9 mouse cellular contexts compared by ENCODE assay signal in the genomic region with DNA sequence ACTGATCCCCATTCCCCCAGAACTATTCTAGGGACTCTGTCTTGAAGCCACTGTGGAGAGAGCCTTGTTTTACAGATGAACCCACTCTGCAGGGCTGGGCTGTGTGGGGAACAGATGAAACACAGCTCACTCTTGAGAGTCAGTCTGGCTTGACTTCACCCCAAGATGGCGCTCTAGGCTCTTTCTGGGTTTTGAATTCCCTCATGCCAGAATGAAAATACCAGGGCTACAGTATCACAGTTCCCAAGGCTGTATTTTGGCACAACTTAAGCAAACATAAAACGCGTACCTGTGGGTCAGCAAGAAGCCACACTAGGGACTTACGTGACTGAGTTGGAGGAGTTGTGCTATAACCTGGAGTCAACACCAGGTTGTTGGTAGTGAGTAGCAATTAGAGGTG. TPM values are rescaled to one million over a fixed set of nuclear protein-coding genes. Genes with fewer than 3 reads are reported as not detected.
DNase-seq lines count a peak whose midpoint lies in the region; ATAC-seq lines count a peak whose summit lies in the region.
"Had no signal": no experiment of that assay in that cellular context is flagged by ENCODE, and none has a peak within 500 bp of the region (broad histone marks: within the 10 kb centered on the region; RNA-seq: fewer than 3 reads in every experiment).

No protein-coding gene starts in this region.

- H3K36me3 ChIP-seq in heart, embryonic 10.5 days = no peaks in the 10 kb centered on the region
- H3K36me3 ChIP-seq in kidney, embryonic 16.5 days (ENCODE audit: insufficient read depth, low read length) = no peaks in the 10 kb centered on the region
- no peaks in the 10 kb centered on the region for H3K36me3 ChIP-seq in liver, embryonic 13.5 days
- H3K36me3 ChIP-seq: heart, embryonic 13.5 days had no signal

- WGBS in heart, embryonic 10.5 days = 51% methylated on average over 4 of the region's 4 CpGs
- WGBS in kidney, embryonic 16.5 days = 30% methylated on average over 4 of the region's 4 CpGs
- 64% methylated on average over 4 of the region's 4 CpGs for WGBS in liver, embryonic 13.5 days (ENCODE audit: insufficient replicate concordance)

- no peak overlapping the region for H3K4me3 ChIP-seq in heart, embryonic 10.5 days
- H3K4me3 ChIP-seq in kidney, embryonic 16.5 days (ENCODE audit: low read length) = no peak overlapping the region
- no peak overlapping the region for H3K4me3 ChIP-seq in liver, embryonic 13.5 days (replicated peaks)
- H3K4me3 ChIP-seq: heart, embryonic 13.5 days had no signal

- ATAC-seq in CD4-positive, CD25-positive, alpha-beta regulatory T cell, adult 4 months = peak; percentile 67
- ATAC-seq in kidney, embryonic 16.5 days (ENCODE audit: low FRiP score, low TSS enrichment) = peak; percentile 37; the same call in 1 of the 2 replicates
- 0 out of 2 replicates have a peak, but pooled peaks have one; percentile 21 for ATAC-seq in liver, embryonic 13.5 days (ENCODE audit: low read depth)

- H3K4me1 ChIP-seq in heart, embryonic 10.5 days = peaks cover 5% of the 10 kb centered on the region; the same call in 1 of the 2 replicates
- 0 out of 2 replicates have a peak, but pooled peaks cover 3% of the 10 kb centered on the region for H3K4me1 ChIP-seq in kidney, embryonic 16.5 days (ENCODE audit: insufficient read depth, low read length)
- 0 out of 2 replicates have a peak, but pooled peaks cover 8% of the 10 kb centered on the region for H3K4me1 ChIP-seq in liver, embryonic 13.5 days (replicated peaks)

- no peaks in the 10 kb centered on the region; the same call in 1 of the 2 replicates for H3K27me3 ChIP-seq in heart, embryonic 10.5 days (ENCODE audit: insufficient read depth, poor library complexity, severe bottlenecking)
- no peaks in the 10 kb centered on the region for H3K27me3 ChIP-seq in kidney, embryonic 16.5 days (ENCODE audit: insufficient read depth, low read length)
- H3K27me3 ChIP-seq in liver, embryonic 13.5 days = no peaks in the 10 kb centered on the region

- no peak overlapping the region for H3K9ac ChIP-seq in kidney, embryonic 16.5 days (replicated peaks; ENCODE audit: low read length)
- H3K9ac ChIP-seq in liver, embryonic 13.5 days = no peak overlapping the region
- H3K9ac ChIP-seq: heart, embryonic 13.5 days had no signal

- peak; percentile 92 for DNase-seq in heart, adult 11 months
- no peak for DNase-seq in heart, embryonic 10.5 days (ENCODE audit: low spot score)
- peak; percentile 84 to 85 for DNase-seq in cerebellum, adult 18-20 months
- peak; percentile 81 to 88 for DNase-seq in frontal cortex, postnatal 36 days (ENCODE audit: low spot score in 2 of 2)
- DNase-seq in liver, embryonic 13.5 days = no peak
- peak; percentile 85 for DNase-seq in right cerebral cortex, adult 2 months (ENCODE audit: low spot score in 2 of 2)

- no peak overlapping the region for H3K4me2 ChIP-seq in kidney, embryonic 16.5 days (replicated peaks; ENCODE audit: low read depth, low read length)
- H3K4me2 ChIP-seq in liver, embryonic 13.5 days = no peak overlapping the region
- H3K4me2 ChIP-seq: heart, embryonic 13.5 days had no signal

- H3K27ac ChIP-seq in heart, embryonic 10.5 days = no peak overlapping the region
- no peak overlapping the region for H3K27ac ChIP-seq in kidney, embryonic 16.5 days (ENCODE audit: low read length)
- H3K27ac ChIP-seq in liver, embryonic 13.5 days = no peak overlapping the region
- H3K27ac ChIP-seq: heart, embryonic 13.5 days had no signal

- H3K9me3 ChIP-seq in heart, embryonic 10.5 days = no peaks in the 10 kb centered on the region
- H3K9me3 ChIP-seq in kidney, embryonic 16.5 days (ENCODE audit: low read length) = no peaks in the 10 kb centered on the region
- no peaks in the 10 kb centered on the region for H3K9me3 ChIP-seq in liver, embryonic 13.5 days (replicated peaks)
- H3K9me3 ChIP-seq: heart, embryonic 13.5 days had no signal

RNA-seq across cellular contexts. Expression of gene Khk, which starts 8.9 kb away (rescaled TPM):
- 10.5 and 14.5 TPM in 2 replicates for polyA plus RNA-seq in heart, embryonic 10.5 days (2016; fragmentation: Nextera tagmentation; extraction: Ambion mirVana)
- 10 to 100 TPM; 20.3 to 26.3 TPM for polyA plus RNA-seq in CD4-positive, CD25-positive, alpha-beta regulatory T cell, adult 4 months (2017; shearing (Covaris generic))
- 38.8 and 41.4 TPM in 2 replicates for polyA plus RNA-seq in kidney, embryonic 16.5 days (2015; fragmentation: Nextera tagmentation; extraction: Ambion mirVana)
- 33.9 and 37.6 TPM in 2 replicates for polyA plus RNA-seq in liver, embryonic 13.5 days (2015; fragmentation: Nextera tagmentation; extraction: Ambion mirVana)

RNA-seq across cellular contexts. Expression of gene Cgref1, which starts 15.3 kb away (rescaled TPM):
- 5.5 and 6.0 TPM in 2 replicates for polyA plus RNA-seq in heart, embryonic 10.5 days (2016; fragmentation: Nextera tagmentation; extraction: Ambion mirVana)
- 1 to 10 TPM in 1 of 2 experiments, not detected in 1; 1.7 TPM for polyA plus RNA-seq in CD4-positive, CD25-positive, alpha-beta regulatory T cell, adult 4 months (2017; shearing (Covaris generic))
- 17.9 and 20.3 TPM in 2 replicates for polyA plus RNA-seq in kidney, embryonic 16.5 days (2015; fragmentation: Nextera tagmentation; extraction: Ambion mirVana)
- polyA plus RNA-seq in liver, embryonic 13.5 days (2015; fragmentation: Nextera tagmentation; extraction: Ambion mirVana) = 5.4 and 5.6 TPM in 2 replicates

RNA-seq across cellular contexts. Expression of gene Emilin1, which starts 16.9 kb away (rescaled TPM):
- polyA plus RNA-seq in heart, embryonic 10.5 days (2016; fragmentation: Nextera tagmentation; extraction: Ambion mirVana) = 166 and 172 TPM in 2 replicates
- polyA plus RNA-seq in CD4-positive, CD25-positive, alpha-beta regulatory T cell, adult 4 months (2017; shearing (Covaris generic)) = under 1 TPM; 0.32 to 0.90 TPM
- 335 and 366 TPM in 2 replicates for polyA plus RNA-seq in kidney, embryonic 16.5 days (2015; fragmentation: Nextera tagmentation; extraction: Ambion mirVana)
- polyA plus RNA-seq in liver, embryonic 13.5 days (2015; fragmentation: Nextera tagmentation; extraction: Ambion mirVana) = 41.6 and 42.7 TPM in 2 replicates

RNA-seq across cellular contexts. Expression of gene Ost4, which starts 22.5 kb away (rescaled TPM):
- polyA plus RNA-seq in heart, embryonic 10.5 days (2016; fragmentation: Nextera tagmentation; extraction: Ambion mirVana) = 432 and 455 TPM in 2 replicates
- polyA plus RNA-seq in CD4-positive, CD25-positive, alpha-beta regulatory T cell, adult 4 months (2017; shearing (Covaris generic)) = 100 to 1,000 TPM; 200 to 285 TPM
- polyA plus RNA-seq in kidney, embryonic 16.5 days (2015; fragmentation: Nextera tagmentation; extraction: Ambion mirVana) = 457 and 467 TPM in 2 replicates
- polyA plus RNA-seq in liver, embryonic 13.5 days (2015; fragmentation: Nextera tagmentation; extraction: Ambion mirVana) = 342 and 377 TPM in 2 replicates

RNA-seq across cellular contexts. Expression of gene Preb, which starts 30.0 kb away (rescaled TPM):
- 118 and 124 TPM in 2 replicates for polyA plus RNA-seq in heart, embryonic 10.5 days (2016; fragmentation: Nextera tagmentation; extraction: Ambion mirVana)
- 100 to 1,000 TPM in 1 of 2 experiments, 10 to 100 TPM in 1; 83.6 to 112 TPM for polyA plus RNA-seq in CD4-positive, CD25-positive, alpha-beta regulatory T cell, adult 4 months (2017; shearing (Covaris generic))
- 172 TPM in 2 replicates for polyA plus RNA-seq in kidney, embryonic 16.5 days (2015; fragmentation: Nextera tagmentation; extraction: Ambion mirVana)
- polyA plus RNA-seq in liver, embryonic 13.5 days (2015; fragmentation: Nextera tagmentation; extraction: Ambion mirVana) = 91.6 and 97.5 TPM in 2 replicates

Comparison
In these comparisons a context has a peak if more than half of its experiments do, and no peak if none do; other contexts are left out.
1. DNase-seq: peak in heart, adult 11 months (single experiment), cerebellum, adult 18-20 months (2 of 2), frontal cortex, postnatal 36 days (2 of 2) and right cerebral cortex, adult 2 months (2 of 2); none in heart, embryonic 10.5 days (single experiment) and liver, embryonic 13.5 days (single experiment).
2. RNA of gene Emilin1, which starts 16.9 kb away (polyA plus RNA-seq): 335 to 366 TPM in kidney, embryonic 16.5 days, 166 to 172 TPM in heart, embryonic 10.5 days and 41.6 to 42.7 TPM in liver, embryonic 13.5 days; 0.32 to 0.90 TPM in CD4-positive, CD25-positive, alpha-beta regulatory T cell, adult 4 months; every median in the first group is over 10 times any median in the second.
3. Peak in every context shown above with its lines, with median percentiles within 50 percentile points of each other: ATAC-seq.